Mouse (Mus musculus): ENCODE results near the gene Avil.

GRCm38 (mm10) chr10:127042468-127043115, 42.1 kb downstream of the Avil start:
- no peak for TF ChIP-seq POLR2A (IDR thresholded peaks at IDR 0.05; ENCODE audit: low read depth, low read length)
- no peak for TF ChIP-seq CTCF (IDR thresholded peaks at IDR 0.05; ENCODE audit: extremely low read depth, insufficient read depth, insufficient read length, insufficient replicate concordance)
